Mouse (Mus musculus) limb, embryonic 13.5 days (tissue): ENCODE measurements around the gene Numb. TPM values are rescaled to one million over a fixed set of nuclear protein-coding genes. Genes with fewer than 3 reads are reported as not detected.

Experiments used
- ATAC-seq: fragments of 200-750 bp; cut with Nextera tagmentation; 2 replicates; pipeline ENCODE4 v1.8.0; 2017; ENCODE audit warnings: low read depth, moderate number of reproducible peaks, moderate TSS enrichment; ENCODE audit not compliant: low FRiP score
- H3K27ac ChIP-seq: fragments of 300-500 bp; sonication (generic); 2 replicates; pipeline ENCODE4 v1.5.1; 2015; ENCODE audit warnings: inconsistent platforms, mild to moderate bottlenecking, moderate library complexity
- H3K27me3 ChIP-seq: fragments of 300-500 bp; sonication (generic); 2 replicates; pipeline ENCODE4 v1.6.1; 2015; ENCODE audit warnings: mild to moderate bottlenecking, inconsistent platforms
- H3K36me3 ChIP-seq: fragments of 300-500 bp; sonication (generic); 2 replicates; pipeline ENCODE4 v1.6.1; 2015; ENCODE audit warnings: inconsistent platforms, mild to moderate bottlenecking, moderate library complexity
- H3K4me1 ChIP-seq: fragments of 300-500 bp; sonication (generic); 2 replicates; pipeline ENCODE4 v1.6.1; 2015; ENCODE audit warnings: inconsistent platforms
- H3K4me2 ChIP-seq: fragments of 300-500 bp; sonication (generic); replicated peaks from 2 replicates; pipeline ENCODE4 v1.6.1; 2015; ENCODE audit warnings: inconsistent platforms, mild to moderate bottlenecking, moderate library complexity
- H3K4me3 ChIP-seq: fragments of 300-500 bp; sonication (generic); 2 replicates; pipeline ENCODE4 v1.5.1; 2015; ENCODE audit warnings: moderate library complexity, mild to moderate bottlenecking, inconsistent platforms
- H3K9ac ChIP-seq: fragments of 300-500 bp; sonication (generic); 2 replicates; pipeline ENCODE4 v1.6.1; 2015; ENCODE audit warnings: mild to moderate bottlenecking, inconsistent platforms
- H3K9me3 ChIP-seq: fragments of 300-500 bp; sonication (generic); 2 replicates; pipeline ENCODE4 v1.6.1; 2016; ENCODE audit warnings: inconsistent platforms
- WGBS: fragments of 180-500 bp; shearing (Covaris S2); methylation state at CpG from one replicate; pipeline ENCODE4 v1.1.7; 2015; 5-methylcytosine and 5-hydroxymethylcytosine counted together
- polyA plus RNA-seq: library from polyadenylated mRNA; unstranded; fragments of >200 nt; fragmentation: Nextera tagmentation; extraction: Ambion mirVana; gene quantifications from 2 replicates; pipeline ENCODE4 v1.2.1, GENCODE M21; 2015

Numb gene
- polyA plus RNA-seq, 1 experiment from 2014 or later = 40.7 TPM

DNA sequence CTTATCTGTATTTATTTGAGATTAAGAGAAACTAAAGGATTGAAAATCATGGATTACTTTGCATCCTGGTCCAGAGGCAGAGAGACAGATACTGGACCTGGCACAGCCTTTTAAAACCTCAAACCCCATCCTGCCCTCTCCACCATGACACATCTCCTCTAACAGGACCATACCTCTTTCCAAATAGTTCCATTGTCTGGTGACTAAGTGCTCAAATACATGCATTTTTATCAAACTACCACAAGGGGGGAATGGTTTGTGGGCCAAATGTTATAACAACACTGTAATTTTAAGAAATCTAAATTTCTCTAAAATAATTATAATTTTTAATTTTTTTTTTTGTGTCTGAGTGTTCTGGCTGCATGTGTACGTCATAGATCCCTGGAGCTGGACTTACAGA lies 57.2 kb downstream of the Numb start:
- no peak overlapping the region for H3K9ac ChIP-seq
- H3K4me3 ChIP-seq = no peak overlapping the region
- no peaks in the 10 kb centered on the region for H3K4me1 ChIP-seq
- no peaks in the 10 kb centered on the region for H3K9me3 ChIP-seq
- H3K36me3 ChIP-seq = peaks cover 10% of the 10 kb centered on the region
- H3K4me2 ChIP-seq = no peak overlapping the region
- ATAC-seq = no peak
- WGBS = 88% methylated on average over 1 of the region's 1 CpGs
- no peak overlapping the region for H3K27ac ChIP-seq
- H3K27me3 ChIP-seq = no peaks in the 10 kb centered on the region

DNA sequence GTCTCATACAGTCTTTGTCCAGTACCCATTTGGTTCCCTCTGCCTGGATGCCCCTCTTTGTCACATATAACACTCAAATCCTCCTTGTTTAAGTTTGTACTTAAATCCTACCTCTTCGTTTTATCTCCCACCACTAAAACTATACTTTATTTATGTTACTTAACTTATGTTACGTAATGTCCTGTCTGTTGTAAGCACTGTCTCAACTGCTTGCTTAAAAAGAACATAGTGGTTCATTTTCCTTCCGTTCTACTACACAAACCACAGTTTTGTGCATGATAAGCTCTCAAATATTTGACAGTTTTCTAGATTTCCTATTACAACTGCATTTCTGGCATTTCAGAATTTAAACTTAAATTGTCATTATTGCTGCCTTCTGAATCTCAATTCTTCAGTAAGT lies 59.9 kb downstream of the Numb start:
- Histone ChIP-seq H3K4me3 (no peak overlapping the region), H3K27me3 (no peaks in the 10 kb centered on the region), H3K4me2 (no peak overlapping the region), H3K36me3 (peaks cover 7% of the 10 kb centered on the region), H3K9ac (no peak overlapping the region), H3K9me3 (no peaks in the 10 kb centered on the region), H3K27ac (no peak overlapping the region), H3K4me1 (no peaks in the 10 kb centered on the region)
- ATAC-seq = no peak
- WGBS = 92% methylated on average over 3 of the region's 3 CpGs

DNA sequence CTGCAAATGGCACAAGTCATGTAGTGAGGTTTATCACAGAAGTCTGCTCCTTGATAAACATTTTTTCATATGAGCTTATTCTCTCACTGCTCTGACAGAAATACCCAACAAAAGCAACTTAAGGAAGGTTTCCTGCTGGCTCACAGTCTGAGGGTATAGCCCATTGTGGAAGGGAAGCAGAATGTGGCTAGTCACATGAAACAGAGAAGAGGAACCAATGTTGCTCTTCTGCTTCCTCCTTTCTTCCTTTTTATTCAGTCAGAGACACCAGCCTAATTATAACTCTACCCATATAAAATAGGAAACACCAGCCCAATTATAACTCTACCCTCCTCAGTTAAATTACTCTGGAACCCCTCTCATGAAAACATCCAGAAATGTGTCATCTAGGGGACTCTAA lies 61.0 kb downstream of the Numb start:
- Histone ChIP-seq H3K4me1 (no peaks in the 10 kb centered on the region), H3K9me3 (no peaks in the 10 kb centered on the region), H3K9ac (no peak overlapping the region), H3K4me3 (no peak overlapping the region), H3K27ac (no peak overlapping the region), H3K36me3 (peaks cover 7% of the 10 kb centered on the region), H3K27me3 (no peaks in the 10 kb centered on the region), H3K4me2 (no peak overlapping the region)
- ATAC-seq = no peak

DNA sequence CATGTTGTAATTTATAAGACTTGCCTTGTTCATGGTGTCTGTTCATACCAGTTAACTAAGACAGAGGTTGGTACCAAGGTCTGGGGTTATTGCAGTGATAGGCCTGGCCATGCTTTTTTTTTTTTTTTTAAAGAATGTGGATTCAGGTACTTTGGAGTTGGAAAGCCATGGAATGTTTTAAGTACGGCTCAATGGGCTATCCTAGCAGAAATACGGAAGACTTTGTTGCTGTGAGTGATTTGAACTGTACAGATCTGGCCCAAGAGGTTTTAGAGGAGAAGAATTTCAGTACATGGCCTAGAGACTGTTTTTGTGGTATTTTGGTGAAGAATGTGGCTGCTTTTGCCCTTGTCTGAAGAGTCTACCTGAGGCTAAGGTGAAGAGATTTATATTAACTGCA lies 63.7 kb downstream of the Numb start:
- WGBS = 88% methylated on average over 2 of the region's 2 CpGs
- Histone ChIP-seq H3K9ac (no peak overlapping the region), H3K4me1 (no peaks in the 10 kb centered on the region), H3K4me2 (no peak overlapping the region), H3K27ac (no peak overlapping the region), H3K27me3 (no peaks in the 10 kb centered on the region), H3K4me3 (no peak overlapping the region), H3K36me3 (peaks cover 7% of the 10 kb centered on the region), H3K9me3 (no peaks in the 10 kb centered on the region)
- no peak for ATAC-seq

DNA sequence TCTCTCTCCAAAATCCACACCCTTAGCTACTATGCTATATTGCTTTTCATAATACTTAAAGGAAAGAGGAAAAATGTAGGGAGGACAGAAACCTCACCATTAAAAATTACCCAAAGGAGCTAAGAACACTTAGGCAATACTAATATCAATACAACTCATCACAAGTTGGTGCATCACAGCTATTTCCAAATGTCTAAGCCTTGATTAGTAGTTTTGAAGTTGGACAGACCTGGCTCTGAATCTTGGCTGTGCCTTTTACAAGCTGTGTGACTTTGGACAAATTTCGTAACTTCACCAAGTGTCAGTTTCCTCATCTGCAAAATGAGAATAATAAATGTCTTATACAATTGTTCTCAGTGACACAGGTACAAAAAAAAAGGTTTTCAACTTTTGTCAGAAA lies 66.5 kb downstream of the Numb start:
- H3K4me3 ChIP-seq = no peak overlapping the region
- H3K4me1 ChIP-seq = no peaks in the 10 kb centered on the region
- H3K9ac ChIP-seq = no peak overlapping the region
- H3K36me3 ChIP-seq = peaks cover 3% of the 10 kb centered on the region; the same call in 1 of the 2 replicates
- H3K9me3 ChIP-seq = no peaks in the 10 kb centered on the region
- H3K27me3 ChIP-seq = no peaks in the 10 kb centered on the region
- no peak for ATAC-seq
- 91% methylated on average over 1 of the region's 1 CpGs for WGBS
- H3K4me2 ChIP-seq = no peak overlapping the region
- no peak overlapping the region for H3K27ac ChIP-seq

DNA sequence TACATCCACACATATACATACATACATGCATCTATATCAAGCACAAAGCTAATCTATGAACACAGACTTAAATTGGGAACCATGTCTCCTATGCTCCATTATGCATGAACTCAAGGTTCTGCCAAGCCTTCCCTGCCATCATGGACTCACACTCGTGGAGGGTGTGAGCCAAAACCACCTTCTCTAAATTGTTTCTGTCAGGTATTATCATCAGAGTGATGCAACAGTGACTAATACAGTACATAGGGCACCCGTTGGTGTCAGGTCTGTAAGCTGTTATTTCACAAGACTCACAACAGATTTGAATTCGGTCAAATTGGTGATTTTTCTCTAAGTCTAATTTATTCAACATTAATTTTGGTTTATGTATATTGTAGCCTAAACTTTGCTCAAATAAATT lies 67.5 kb downstream of the Numb start:
- Histone ChIP-seq H3K27ac (no peak overlapping the region), H3K4me3 (no peak overlapping the region), H3K27me3 (no peaks in the 10 kb centered on the region), H3K9me3 (no peaks in the 10 kb centered on the region), H3K4me1 (no peaks in the 10 kb centered on the region), H3K36me3 (no peaks in the 10 kb centered on the region), H3K4me2 (no peak overlapping the region), H3K9ac (no peak overlapping the region)
- 84% methylated on average over 3 of the region's 3 CpGs for WGBS
- no peak for ATAC-seq

DNA sequence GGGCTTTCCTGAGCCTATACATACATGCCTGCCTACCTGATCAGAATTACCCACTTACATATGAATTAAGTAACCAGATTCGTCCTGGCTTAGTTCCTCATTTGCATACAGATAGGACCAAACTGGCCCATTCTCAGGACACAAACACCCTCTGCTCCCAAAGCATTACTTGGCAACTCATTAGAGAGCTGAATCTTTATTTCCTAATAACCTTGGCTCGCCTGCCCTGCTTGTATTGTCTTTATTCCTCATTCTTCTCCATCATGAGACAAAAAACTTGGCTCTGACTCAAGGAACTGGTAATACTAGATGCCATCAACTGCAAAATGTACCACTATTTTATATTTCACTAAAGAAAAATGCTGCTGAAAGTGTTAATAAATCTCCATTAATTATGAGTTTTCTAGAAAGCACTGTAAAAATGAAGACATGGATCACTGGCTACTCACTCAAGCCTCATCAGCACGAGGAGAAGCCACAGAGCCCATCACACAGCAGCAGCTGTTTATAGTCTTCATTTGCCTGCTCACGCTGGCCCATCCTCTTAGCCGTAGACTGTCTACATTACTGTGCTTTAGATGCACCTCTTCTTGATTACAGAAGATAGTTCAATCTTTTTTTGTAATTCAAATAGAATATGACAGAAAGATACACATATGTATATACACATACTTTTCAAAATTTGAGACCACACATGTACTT lies 69.1 kb downstream of the Numb start:
- ATAC-seq = no peak
- Histone ChIP-seq H3K4me3 (no peak overlapping the region), H3K36me3 (no peaks in the 10 kb centered on the region), H3K27ac (no peak overlapping the region), H3K9ac (no peak overlapping the region), H3K4me2 (no peak overlapping the region), H3K4me1 (no peaks in the 10 kb centered on the region), H3K9me3 (no peaks in the 10 kb centered on the region), H3K27me3 (no peaks in the 10 kb centered on the region)
- WGBS = 84% methylated on average over 5 of the region's 5 CpGs

DNA sequence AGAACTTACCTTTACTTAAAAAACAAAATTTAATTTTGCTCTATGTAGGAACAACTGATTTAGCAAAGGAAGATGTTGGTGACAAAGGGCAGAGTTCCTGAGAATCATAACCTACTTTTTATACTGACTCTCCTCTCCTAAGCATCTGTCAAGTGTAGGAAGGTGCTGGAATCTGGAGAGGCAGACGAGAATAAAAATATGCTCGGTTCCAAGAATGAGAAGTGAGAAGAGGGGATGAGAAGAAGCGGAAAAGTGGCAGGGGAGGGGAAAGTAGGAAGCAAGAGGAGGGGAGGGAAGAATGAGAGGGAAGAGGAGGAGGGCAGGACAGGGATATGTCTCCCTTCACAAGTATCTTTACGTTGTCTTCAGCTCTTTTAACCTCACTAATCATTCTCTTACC lies 71.4 kb downstream of the Numb start:
- 74% methylated on average over 4 of the region's 4 CpGs for WGBS
- Histone ChIP-seq H3K9me3 (no peaks in the 10 kb centered on the region), H3K27me3 (no peaks in the 10 kb centered on the region), H3K4me3 (no peak overlapping the region), H3K9ac (no peak overlapping the region), H3K36me3 (no peaks in the 10 kb centered on the region), H3K27ac (no peak overlapping the region), H3K4me1 (no peaks in the 10 kb centered on the region), H3K4me2 (no peak overlapping the region)
- ATAC-seq = no peak

DNA sequence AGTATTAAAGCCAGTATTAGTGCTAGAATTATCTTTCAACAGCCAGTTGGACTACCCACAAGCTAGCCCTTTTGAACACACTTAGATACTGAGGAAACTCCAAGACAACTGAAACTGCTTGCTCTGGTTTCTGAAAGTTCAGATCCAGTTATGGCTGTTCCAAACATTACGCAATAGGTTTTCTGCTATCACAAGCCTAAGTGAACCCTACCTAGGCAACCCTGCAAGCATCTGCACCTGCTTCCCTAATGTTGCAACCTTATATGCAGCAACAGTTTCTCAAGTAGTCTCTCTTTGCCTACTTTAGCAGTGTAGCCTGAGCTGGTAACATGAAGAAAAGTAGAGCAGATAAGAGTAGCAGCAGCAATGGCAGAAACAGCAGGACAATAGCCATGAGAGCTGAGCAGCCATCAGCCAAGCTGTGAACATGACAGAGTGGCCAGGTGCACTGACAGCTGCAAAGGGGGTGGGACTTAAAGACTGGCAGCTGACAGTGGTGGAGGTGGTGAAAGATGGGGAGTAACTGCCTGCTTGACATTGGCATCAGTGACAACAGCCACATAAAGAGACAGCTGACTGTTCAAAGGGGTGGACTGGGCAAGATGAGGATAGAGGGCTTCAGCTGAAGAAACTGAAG lies 73.0 kb downstream of the Numb start:
- H3K36me3 ChIP-seq = no peaks in the 10 kb centered on the region
- no peak overlapping the region for H3K27ac ChIP-seq
- no peak overlapping the region for H3K9ac ChIP-seq
- ATAC-seq = no peak
- no peaks in the 10 kb centered on the region for H3K9me3 ChIP-seq
- peaks cover 9% of the 10 kb centered on the region; the same call in 1 of the 2 replicates for H3K4me1 ChIP-seq
- WGBS = 91% methylated on average over 1 of the region's 1 CpGs
- H3K4me2 ChIP-seq = no peak overlapping the region
- no peak overlapping the region for H3K4me3 ChIP-seq
- no peaks in the 10 kb centered on the region for H3K27me3 ChIP-seq

DNA sequence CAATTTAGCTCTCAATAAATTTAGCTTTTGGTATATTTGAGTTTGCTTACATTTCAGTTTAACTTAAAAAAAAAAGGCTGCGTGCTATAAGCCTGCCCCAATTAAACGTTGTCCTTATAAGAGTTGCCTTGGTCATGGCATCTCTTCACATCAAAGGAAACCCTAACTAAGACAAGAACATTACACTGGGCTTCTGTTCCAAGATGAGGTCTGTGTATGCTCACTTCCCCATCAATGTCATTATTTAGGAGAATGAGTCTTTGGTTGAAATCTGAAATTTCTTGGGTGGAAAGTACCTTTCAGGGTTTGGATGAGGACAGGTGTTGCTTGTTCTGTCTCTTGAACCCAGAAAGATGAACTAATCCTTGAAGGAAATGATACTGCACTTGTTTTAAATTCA lies 73.9 kb downstream of the Numb start:
- 90% methylated on average over 2 of the region's 2 CpGs for WGBS

DNA sequence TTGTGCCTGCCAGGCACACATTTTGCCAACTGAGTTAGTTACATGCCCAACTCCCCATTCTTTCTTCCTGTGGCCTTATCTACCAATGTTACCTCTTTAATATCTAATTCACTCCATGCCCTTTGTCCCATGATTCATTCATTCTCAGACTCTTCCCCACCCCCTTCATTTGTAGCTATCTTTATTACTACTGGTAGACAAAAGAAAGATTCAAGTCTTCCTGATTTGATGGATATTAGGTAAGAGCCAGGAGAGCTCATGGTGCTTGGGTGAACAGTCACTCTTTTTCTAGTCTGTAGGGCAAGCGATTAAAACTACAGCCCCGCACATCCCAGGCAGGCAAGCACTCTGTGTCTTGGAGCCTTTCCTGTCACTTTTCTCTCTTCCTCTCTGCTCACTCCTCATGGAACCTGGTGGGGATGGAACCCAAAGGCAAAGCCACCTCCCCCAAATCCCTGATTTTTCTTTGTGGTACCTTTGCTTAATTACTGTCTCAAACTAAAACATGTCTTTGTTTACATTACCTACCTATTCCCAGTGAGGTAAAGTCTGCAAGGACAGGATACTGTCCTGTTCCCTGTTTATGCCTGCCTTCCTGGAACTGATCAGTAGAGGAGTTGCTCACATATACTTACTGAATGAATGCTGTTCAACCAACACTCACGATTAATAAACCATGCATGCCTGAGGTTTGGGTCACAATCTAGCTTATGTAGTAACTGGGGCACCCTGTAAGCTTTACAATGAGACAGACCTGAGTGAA lies 78.9 kb downstream of the Numb start:
- 94% methylated on average over 3 of the region's 3 CpGs for WGBS
- Histone ChIP-seq H3K36me3 (peaks cover 44% of the 10 kb centered on the region), H3K4me1 (peaks cover 9% of the 10 kb centered on the region; the same call in 1 of the 2 replicates), H3K9me3 (no peaks in the 10 kb centered on the region), H3K27me3 (no peaks in the 10 kb centered on the region), H3K4me2 (no peak overlapping the region), H3K4me3 (no peak overlapping the region), H3K9ac (no peak overlapping the region), H3K27ac (no peak overlapping the region)
- ATAC-seq = no peak

More for the DNA sequence above, 73.9 kb downstream of the Numb start:
- Histone ChIP-seq H3K4me1 (peaks cover 9% of the 10 kb centered on the region; the same call in 1 of the 2 replicates), H3K36me3 (0 out of 2 replicates have a peak, but pooled peaks cover 1% of the 10 kb centered on the region), H3K27ac (no peak overlapping the region), H3K27me3 (no peaks in the 10 kb centered on the region), H3K9ac (no peak overlapping the region), H3K4me3 (no peak overlapping the region), H3K4me2 (no peak overlapping the region), H3K9me3 (no peaks in the 10 kb centered on the region)
- ATAC-seq = no peak

DNA sequence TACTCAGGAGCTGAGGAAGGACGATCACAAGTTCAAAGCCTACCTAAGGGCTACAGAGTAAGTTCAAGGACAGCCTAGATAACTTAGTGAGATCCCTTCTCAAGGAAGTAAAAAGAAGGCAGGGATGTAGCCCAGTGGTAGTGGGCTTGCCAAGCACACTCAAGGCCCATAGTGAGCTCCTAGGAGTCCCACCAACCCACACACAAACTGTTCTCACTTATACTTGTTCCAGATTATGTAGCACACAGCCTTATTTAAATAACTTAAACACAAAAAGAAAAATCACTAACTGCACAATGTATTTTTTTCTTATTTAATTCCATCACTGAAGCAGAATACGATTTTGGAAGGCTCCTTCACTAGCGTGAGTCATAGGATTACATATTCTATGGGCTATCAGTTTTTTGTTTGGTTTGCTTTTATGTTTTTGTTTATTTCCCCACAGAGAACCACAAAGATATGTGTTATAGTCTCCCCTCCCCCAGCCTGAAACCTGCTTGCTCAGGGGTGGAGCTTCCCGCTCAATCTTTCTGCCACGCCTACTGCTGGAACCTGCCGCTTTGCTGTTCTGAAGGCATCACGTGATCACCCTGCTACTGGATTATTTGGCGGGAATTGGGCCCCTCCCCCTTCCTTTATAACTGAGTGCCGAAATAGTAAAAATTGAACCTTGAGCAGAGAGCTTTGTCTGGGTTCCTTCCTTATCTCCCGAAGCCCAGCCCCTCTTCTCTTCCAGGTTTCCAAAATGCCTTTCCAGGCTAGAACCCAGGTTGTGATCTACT lies 80.1 kb downstream of the Numb start:
- H3K4me3 ChIP-seq = no peak overlapping the region
- no peak for ATAC-seq
- no peaks in the 10 kb centered on the region for H3K27me3 ChIP-seq
- 88% methylated on average over 10 of the region's 10 CpGs for WGBS
- H3K4me2 ChIP-seq = no peak overlapping the region
- no peak overlapping the region for H3K9ac ChIP-seq
- peaks cover 51% of the 10 kb centered on the region for H3K36me3 ChIP-seq
- no peak overlapping the region for H3K27ac ChIP-seq
- H3K4me1 ChIP-seq = peaks cover 9% of the 10 kb centered on the region; the same call in 1 of the 2 replicates
- no peaks in the 10 kb centered on the region for H3K9me3 ChIP-seq
